Mouse (Mus musculus) spleen, postnatal 36 days (tissue): ENCODE results near the gene St6galnac5.

ENCODE experiments used
- DNase-seq, 2 experiments: peaks; one replicate each; pipeline ENCODE4 v3.0.0; 2022; ENCODE audit warnings: low spot score in 2 of 2, mixed read lengths in 1 of 2

St6galnac5 gene

DNA sequence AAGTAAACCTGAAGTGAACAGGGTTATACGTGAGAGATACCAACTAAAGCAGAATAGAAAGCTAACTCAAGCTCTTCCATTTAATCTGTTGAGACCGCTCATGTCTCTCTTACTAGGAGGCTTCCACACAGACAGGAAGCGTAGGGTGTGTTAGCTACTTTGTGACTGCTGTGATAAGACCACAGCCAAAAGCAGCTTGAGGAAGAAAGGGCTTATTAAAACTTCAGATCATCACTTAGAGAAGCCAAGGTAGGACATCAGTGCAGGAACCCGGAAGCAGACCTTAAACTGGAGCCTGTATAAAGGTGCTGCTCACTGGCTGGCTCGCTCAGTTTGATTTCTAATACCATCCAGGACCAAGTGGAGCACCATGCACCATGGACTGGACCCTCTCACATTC lies 31.7 kb downstream of the St6galnac5 start:
- DNase-seq = no peak

DNA sequence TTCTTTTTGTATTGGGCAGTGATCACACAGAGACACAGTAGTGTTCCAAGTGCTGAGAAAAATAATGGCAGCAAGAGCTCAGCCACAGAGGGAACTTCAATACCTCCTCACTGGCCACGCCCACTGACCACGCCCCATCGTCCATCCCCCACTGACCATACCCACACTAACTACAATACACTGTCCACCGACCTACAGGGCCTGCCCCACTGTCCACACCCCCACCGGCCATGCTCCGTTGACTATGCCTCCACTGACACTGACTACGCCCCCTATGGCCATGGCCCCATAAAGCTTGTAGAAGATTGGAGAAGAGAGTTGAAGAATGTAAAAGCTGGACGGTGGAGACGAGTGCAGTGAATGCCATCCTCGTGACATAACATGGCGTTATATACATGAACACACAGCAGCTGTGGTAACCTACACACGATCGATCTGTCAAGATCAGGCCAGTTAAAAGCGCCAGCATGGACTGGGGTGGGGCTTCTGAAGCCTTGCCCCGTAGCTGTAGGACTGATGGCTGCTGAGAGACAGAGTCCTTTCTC lies 32.7 kb downstream of the St6galnac5 start:
- DNase-seq = no peak

DNA sequence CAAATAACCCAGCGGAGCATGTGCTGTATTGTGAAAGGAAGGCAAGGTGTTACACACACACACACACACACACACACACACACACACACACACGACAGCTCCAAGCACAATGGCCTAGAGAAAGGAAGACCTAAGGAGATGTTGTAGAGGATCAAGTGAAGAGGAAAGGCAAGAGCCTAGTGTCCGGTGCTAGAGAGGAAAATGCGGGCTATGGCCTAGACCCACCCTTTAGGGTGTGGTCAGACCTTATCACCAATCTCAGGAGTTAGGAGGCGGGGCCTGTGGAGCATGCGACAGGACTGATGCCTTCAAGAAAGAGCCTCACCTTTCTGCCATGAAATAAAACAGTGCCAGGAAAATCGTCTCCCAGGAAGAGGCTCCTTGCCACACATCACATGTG lies 33.5 kb downstream of the St6galnac5 start:
- DNase-seq = no peak

DNA sequence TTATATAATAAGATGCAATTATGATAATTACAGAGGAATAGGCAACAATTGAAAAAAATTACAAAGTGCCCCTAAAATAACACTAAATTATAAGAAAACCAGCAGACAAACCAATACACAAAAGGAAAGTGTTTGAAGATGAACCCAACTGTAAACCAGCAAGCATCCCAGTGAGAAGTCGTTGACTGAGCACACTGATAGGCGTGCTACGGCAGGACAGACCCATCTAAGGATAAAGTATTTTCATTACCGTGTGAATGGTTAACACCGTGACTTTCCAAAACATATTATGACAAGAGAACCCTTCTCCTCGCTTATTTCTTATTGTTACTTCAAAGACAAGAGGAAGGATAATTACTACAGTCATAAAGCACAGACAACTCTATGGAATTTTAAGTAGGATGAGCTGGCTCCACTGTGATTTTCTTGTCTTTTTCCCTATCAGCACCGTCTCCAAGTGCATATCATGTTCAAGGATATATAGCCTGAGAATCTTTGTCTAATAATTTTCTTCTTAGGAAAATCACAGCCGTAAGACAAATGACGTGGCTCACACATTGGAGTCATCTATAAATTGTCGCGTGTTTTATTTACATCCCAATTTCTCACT lies 34.9 kb downstream of the St6galnac5 start:
- DNase-seq = no peak

DNA sequence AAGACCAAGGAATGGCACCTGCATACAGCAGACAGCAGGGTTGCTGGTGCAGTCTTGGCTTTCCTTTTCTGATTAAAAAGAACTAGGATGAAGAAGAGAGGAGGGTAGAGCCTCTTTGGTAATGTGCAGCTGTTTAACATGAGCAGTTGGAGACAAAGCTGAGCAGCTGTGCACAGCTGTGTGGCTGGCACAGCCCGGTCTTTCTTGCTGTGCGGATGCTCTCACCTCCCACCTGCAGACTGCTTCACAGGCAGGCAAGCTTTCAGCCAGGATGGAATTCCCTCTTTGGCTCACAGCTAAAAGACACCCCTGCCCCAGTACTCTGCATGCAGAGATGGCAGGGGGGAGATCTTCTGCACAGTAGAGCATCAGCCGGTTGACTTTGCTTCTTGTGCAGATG lies 37.3 kb downstream of the St6galnac5 start:
- DNase-seq = no peak

DNA sequence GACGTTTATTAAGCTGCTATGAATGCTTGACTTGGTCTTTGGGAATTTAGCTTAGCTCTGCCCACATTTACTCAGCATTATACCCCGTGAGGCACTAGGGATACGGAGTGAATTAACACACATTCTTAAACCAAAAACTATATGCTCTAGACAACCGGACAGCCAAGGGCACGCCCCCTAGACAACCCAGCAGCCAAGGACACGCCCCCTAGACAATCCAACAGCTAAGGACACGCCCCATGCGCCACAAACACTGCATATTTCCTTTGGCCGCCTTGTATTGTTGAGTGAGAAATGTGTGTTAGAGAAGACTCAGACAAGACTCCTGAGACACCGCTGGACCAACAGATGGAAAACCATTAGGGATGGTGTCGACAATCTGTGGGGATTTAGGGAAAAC lies 39.1 kb downstream of the St6galnac5 start:
- peak; percentile 43 to 49 for DNase-seq

DNA sequence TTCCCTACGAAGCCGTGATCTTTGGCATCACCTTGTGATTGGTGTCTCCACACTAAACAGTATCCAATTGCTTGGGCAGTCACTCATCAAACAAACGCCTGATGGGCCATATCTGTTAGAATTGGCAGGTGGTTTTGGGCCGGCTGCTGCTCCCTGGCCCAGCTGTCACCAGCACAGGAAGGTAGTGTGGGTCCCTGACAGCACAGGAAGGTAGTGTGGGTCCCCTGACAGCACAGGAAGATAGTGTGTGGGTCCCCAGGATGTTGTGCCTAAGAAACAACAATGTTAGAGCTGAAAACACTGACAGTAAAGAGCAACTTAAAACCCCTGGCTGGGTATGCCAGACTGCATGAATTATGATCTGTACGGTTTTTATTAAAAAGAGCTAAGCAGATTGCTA lies 40.4 kb downstream of the St6galnac5 start:
- DNase-seq = no peak

DNA sequence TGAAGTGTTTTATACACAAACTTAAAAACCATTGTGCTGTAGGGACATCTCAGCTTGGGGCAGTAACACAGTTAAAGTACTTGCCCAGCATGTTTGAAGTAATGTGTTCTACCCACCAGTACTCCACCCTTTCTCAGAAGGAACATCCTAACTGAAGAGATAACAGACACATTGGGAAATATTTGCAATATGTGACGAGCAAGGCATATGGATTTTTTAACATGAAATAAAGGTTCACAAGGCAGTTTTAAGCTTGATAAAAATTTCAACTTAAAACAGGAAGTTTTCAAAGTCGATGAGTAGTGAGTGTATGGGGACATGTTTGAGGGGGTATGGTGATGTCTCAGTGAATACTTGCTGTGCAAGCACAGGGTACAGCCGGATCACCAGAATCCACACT lies 45.7 kb downstream of the St6galnac5 start:
- no peak for DNase-seq

DNA sequence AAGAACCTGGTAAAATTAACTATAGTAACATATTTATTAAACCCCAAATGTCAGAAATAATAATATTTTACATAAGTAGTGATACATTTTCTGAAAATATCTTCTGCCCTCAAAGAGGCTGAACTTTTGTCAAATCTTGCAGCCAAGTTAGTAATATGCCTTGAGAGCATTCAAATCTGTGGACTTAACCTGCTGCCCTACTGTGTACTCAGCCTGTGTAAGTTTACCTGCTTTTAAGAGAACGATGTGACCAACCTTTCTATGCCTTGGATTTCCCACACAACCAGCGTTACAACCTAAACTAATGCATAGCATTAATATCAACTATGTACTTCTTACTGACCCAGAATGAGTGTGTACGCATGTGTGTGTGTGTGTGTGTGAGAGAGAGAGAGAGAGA lies 48.3 kb downstream of the St6galnac5 start:
- no peak for DNase-seq

DNA sequence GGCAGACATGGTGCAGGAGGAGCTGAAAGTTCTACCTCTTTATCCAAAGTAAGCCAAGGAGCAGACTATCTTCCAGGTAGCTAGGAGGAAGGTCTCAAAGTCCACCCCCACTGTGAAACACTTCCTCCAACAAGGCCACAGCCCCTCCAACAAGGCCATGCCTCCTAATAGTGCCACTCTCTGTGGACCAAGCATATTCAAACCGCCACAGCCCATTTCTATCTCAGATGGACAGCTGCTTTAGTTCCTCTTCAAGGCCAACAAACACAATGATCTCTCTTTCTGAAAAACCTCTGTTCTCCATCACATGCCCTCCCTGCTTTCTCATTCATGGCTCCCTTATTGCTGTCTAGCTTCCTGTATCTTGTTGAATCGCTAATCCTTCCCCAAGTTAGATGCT lies 49.5 kb downstream of the St6galnac5 start:
- DNase-seq = no peak

DNA sequence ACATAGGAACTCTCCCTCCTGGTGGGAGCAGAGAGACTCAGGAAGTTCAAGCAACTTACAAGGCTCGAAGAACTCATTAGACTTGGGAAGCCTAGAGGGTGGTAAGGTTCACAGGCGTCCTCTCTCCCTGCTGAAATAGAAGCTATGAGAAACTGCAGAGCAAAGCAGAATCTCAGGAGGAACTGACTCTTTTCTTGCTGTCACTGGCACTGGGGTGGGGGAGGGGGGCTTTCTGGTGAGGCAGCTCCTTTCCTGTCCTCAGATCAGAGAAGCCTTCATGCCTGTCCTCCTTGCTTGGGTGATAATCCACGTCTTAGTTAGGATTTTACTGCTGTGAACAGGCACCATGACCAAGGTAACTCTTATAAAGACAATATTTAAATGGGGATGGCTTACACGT lies 50.0 kb downstream of the St6galnac5 start:
- no peak for DNase-seq

DNA sequence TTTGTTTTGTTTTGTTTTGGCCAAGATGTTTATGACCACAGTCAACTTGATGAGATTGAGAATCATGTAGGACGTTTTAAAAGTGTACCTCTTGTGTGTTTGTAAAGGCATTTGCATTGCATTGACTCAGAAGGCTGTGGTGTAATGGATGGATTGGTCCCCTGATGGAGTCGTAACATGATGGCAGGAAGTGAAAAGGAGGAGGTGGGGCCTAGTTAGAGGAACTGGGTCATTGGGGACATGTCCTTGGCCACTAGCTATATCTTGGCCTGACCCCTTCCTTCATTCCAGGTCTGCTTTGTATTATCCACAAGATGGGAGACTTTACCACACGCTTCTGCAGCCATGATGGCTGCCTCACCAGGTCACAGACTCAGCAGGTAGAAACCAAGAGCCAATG lies 50.7 kb downstream of the St6galnac5 start:
- DNase-seq = no peak

DNA sequence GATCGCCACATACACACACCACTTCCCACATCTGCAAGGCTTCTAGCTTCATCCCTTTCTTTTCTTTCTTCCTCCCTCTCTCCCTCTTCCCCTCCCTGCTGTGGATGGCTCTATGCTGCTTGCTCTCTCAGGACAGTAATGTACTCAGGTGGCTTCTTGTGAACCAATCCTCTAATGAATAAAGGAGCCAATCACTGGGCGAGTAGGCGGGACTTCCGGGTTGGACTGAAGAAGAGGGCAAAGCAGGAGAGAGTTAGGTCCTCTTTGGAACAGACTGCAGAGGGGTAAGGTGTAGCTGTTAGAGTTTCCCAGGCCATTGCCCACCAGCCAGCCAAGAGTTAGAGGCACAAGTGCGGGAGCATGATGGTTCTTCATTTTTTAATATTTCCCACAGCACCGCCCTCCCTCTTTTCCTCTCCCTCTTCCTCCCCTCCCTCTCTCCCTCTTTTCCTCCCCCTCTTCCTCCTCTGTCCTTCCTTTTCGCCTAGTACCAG lies 52.2 kb downstream of the St6galnac5 start:
- peak; percentile 50 to 65 for DNase-seq

DNA sequence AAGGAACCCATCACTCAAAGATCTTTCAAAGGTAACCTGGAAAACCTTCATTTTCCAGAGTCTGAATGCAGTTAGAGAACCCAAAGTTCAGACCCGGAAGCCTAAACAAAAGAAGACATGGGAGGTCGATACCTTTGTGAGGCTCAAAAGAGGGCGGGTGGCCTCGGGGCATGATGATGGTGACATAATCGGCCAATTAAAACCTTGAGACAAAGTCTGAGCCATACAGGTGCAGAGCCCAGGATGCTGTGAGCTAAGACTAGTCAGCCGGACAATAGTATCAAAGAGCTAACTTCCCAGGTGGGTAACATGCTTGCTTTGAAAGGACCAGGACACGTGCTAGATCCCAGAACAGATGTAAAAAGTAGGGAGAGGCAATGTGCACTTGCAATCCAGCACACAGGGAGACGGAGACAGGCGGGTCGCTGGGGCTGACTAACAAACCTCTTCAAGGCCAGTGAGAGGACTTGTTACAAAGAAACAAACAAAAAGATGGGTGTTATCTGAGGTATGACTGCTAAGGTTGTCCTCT lies 52.7 kb downstream of the St6galnac5 start:
- no peak for DNase-seq

DNA sequence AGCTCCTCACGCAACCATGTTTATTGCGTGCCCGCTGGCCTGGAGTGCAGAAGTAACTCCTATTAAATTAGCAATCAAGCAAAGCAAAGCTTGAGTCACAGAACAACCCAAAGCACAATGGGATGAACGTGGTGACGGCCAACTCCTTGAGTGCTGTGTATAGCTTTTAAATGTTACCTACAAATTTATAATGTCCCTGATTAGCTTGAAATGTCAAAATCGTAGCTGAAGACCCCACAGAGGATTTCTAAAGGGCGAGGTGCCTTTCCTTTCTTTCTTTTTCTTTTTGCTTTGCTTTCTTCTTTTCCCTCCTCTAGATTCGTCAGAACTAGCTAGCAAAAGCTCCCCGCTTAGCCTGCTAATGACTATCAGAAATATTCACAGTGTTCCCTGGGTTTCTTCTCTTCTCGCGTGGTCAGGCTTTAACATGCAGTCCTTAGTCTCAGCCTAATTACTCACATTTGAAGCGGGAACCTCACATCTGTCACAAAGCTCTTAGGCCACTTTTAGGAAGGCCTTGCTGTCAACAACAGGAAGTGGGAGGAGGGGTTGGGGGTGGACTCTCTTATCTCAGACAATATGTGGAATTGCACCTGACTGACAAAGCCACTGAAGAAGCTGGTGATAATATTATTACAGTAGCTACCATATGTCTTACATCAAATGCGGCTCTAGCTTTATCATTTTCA lies 53.6 kb downstream of the St6galnac5 start:
- peak; percentile 62 to 64 for DNase-seq

DNA sequence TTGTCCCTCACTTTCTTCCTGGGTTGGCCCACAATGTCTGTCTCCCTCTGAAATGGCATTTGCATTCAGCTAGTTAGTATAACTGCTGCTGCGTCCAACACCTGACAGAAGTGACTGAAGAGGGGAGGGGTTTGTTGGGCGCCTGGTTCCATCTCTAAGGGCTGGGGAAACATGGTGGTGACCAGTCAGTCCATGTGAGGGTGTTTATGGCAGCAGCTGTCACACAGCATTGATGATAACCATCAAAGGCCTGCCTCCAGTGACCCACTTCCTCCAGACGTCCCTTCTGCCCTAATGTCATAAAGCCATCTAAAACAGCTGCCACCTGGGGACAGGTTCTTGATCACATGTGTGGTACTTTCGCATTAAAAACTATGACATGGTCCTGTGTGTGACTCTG lies 55.9 kb downstream of the St6galnac5 start:
- no peak for DNase-seq

DNA sequence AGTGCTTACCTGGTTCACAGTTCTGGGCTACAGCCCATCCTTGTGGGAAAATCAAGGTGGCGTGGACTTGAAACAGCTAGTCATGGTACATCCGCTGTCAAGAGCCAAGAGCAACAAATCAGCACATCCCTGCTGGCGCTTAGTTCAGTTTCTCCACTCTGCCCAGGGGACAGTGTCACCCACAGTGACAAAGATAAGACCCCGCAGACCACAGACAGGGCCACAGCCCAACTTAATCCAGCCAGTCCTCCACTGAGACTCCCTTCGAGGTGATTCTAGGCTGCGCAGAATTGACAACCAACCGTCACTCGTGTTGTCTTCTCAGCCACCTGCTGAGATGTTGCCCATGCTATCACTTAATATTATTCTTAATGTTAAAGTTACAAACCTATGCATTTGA lies 56.7 kb downstream of the St6galnac5 start:
- DNase-seq = no peak

DNA sequence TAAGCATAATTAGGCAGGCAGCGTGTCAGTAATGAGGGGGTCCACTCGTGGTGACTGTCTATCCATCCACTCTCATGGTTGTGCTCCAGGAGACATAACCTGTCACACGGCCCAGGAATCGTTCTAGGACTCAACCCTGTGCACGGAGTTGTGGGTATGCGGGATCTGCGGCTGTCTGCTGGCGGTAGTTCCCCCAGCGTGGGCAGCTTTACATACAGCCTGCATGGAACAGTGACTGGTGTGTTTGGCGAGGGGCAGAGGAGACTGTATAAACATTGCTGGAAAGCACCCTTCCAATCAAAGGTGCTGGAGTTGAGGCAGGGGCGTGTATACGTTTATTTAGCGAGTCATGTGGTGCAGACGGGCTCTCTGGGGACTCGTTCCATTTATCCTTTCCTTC lies 58.5 kb downstream of the St6galnac5 start:
- DNase-seq = no peak

DNA sequence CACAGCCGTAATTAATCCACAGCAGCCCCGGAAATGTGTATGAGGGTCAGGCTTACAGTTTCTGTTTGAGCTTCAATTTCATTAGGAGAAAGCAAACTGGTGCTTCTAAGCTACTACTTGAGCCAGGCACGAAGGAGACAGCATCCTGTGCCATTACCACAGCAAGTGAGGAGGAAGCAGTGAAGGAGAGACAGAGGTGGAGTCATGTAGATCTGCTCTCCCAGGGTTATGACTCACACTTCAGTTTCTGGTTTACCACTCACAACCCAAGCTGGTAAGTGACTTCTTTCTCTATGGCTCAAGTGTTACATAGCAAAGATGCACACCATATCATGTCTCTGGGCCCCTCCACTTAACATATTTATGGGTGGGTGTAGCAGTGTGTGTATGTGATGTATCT lies 61.7 kb downstream of the St6galnac5 start:
- DNase-seq = no peak

DNA sequence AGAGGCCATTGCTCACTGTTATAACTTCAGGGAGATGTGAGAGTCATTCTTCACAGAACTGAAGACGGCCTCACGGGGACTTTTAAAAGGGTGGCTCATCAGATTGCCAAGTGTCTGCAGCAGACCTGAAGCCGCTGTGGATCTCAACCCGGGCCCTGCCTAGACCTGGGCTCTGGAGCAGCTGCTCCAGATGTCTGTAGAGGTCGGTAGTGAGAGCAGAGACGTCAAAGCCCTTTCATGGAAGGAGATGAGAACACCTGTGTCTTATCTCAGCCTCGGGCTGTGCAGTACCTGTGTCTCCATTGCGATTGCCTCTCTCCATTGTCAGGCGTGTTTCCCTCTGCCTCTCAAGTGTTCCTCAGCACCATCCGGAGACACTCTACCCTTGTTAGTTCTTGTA lies 62.9 kb downstream of the St6galnac5 start:
- DNase-seq = no peak

DNA sequence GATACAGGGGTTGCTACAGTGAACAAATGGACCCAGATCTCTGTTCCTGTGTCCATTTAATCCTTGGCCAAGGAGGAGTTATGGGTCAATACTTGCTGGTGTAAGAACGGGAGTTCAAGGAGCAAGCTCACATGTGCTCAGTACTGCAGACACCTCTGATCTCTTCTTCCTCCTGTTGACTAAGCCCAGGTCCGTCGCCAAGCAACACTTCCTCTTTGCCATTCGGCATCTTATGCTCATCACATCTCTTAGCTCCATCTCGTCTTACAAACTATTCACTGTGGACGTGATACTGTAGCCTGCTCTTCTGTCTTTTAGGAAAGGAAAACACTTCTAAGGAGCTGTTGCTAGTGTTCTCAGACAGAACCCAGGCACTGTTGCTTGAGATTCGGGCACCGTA lies 64.5 kb downstream of the St6galnac5 start:
- peak in 1 of 2 experiments; percentile 20 for DNase-seq

DNA sequence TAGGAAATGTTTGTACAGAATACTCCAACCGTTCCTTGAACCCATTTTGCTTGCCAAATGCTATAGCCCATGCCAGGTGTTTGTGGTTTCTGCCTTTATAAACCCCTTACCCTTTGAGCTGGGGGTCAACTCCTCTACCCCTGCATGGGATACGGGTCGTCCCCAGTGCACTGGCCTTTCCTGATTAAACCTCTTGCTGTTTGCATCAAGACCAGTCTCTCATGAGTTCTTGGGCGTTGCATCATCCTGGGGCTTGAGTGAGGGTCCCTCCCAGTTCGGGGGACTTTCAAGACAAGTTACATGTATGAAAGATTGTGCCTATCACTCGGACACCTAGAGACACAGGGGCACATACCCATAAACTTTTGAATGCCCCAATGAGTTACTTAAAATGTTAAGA lies 67.7 kb downstream of the St6galnac5 start:
- DNase-seq = no peak

DNA sequence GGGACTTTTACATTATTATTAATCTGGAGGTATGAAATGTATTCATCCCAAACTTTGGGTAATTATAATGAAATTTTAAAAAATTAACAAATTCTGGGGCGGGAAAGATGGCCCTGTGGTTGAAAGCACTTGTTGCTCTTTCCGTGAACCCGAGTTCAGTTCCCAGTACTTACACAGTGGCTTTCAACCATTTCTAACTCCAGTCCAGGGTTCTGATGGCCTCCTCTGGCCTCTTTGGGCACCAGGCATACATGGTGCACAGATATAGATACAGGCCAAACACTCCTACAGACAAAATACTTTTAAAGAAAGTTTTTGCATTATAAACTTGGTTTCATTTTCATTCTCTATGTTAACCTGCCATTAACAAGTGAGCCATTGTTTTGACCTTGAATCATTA lies 68.4 kb downstream of the St6galnac5 start:
- no peak for DNase-seq
